Mouse (Mus musculus): Measurements from ENCODE around the gene Ceacam16. TPM values are rescaled to one million over a fixed set of nuclear protein-coding genes. Genes with fewer than 3 reads are reported as not detected.

Ceacam16 gene
- total RNA-seq, 1 experiment, result 0.71 TPM

DNA sequence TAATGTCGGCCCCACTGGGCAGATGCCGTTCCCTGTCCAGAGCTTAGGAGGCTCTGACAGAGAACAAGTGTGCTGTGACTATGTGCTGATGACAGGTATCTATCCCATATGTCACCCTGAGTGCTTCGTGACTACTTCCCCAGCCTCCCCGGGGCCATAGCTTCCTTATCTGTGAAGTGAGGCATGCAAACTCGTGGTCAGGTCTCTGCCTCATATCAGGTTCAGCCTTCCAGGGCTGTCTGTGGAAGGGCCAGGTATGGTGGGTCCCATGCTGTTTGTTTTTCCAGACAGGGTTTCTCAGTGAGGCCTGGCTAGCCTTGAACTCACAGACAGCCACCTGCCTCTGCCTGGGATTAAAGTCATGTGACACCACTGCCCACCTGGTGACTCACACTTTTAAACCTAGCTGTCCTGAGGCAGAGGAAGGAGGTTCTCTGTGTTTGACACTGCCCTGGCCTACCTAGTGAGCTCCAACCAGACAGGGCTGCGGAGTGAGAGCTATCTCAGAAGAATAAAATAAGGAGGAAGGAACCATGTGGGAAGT is 47.4 kb downstream of the Ceacam16 start:
- Histone ChIP-seq H3K4me3 (ENCODE audit: insufficient read depth in 1 of 2, low read depth in 1 of 2, low read length in 2 of 2, poor library complexity in 1 of 2, severe bottlenecking in 1 of 2) (no peak overlapping the region), H3K9ac (ENCODE audit: insufficient read depth, low read depth, low read length, poor library complexity, severe bottlenecking) (no peak overlapping the region), H3K4me1 (ENCODE audit: control insufficient read depth in 2 of 2, insufficient read depth in 2 of 2, low read length in 2 of 2, poor library complexity in 1 of 2) (peaks cover 6 to 29% of the 10 kb centered on the region in 2 experiments; a peak in 3 of 4 replicates), H3K9me3 (ENCODE audit: control insufficient read depth, insufficient read depth, low read depth, low read length) (no peaks in the 10 kb centered on the region), H3K27ac (ENCODE audit: insufficient read depth, low read depth, low read length, poor library complexity, severe bottlenecking) (no peak overlapping the region), H3K36me3 (ENCODE audit: control insufficient read depth, insufficient read depth, low read length, poor library complexity, severe bottlenecking) (peaks cover 13% of the 10 kb centered on the region)
- DNase-seq (ENCODE audit: low read depth, low spot score), result no peak
- TF ChIP-seq CHD2 (IDR thresholded peaks at IDR 0.05; ENCODE audit: low read depth, low read length) (no peak), HCFC1 (IDR thresholded peaks at IDR 0.05; ENCODE audit: borderline replicate concordance, insufficient read depth, low read length) (no peak), MAFK (IDR thresholded peaks at IDR 0.05; ENCODE audit: insufficient read depth, low read depth, low read length) (no peak), ZNF384 (IDR thresholded peaks at IDR 0.05; ENCODE audit: low read depth, low read length) (no peak), ZC3H11A (IDR thresholded peaks at IDR 0.05; ENCODE audit: borderline replicate concordance, low read depth, low read length) (no peak)
- in situ Hi-C loops (cut with MboI; ENCODE audit: low sequenced_read_pairs in 2 of 2, unreplicated experiment in 2 of 2), result loop anchor here in 1 of 2 experiments (10.0 kb wide), 1 partner anchor 59 kb away; the partner anchor contains the start of gene Nectin2

DNA sequence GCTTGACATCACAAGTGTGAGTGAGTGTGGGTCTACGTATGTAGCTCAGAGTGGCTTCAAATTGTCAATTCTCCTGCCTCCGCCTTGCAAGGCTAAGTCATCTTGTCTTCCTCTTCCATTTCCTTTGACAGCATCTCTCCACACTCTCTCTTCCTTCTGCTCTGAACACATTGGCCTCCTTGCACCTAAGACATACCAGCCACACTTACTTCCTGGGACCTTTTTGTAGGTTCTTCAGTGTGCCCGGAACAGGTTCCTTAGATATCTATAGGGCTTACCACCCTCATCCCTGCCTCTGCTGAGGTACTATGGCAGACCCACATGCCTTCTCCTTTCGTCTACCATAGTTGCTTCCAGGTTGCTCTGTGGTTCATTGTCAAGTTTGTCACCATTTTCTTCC is 47.9 kb downstream of the Ceacam16 start:
- no peak overlapping the region for H3K9ac ChIP-seq (ENCODE audit: insufficient read depth, low read depth, low read length, poor library complexity, severe bottlenecking)
- H3K4me3 ChIP-seq (ENCODE audit: insufficient read depth in 1 of 2, low read depth in 1 of 2, low read length in 2 of 2, poor library complexity in 1 of 2, severe bottlenecking in 1 of 2), result no peak overlapping the region
- DNase-seq (ENCODE audit: low read depth, low spot score), result no peak
- H3K36me3 ChIP-seq (ENCODE audit: control insufficient read depth, insufficient read depth, low read length, poor library complexity, severe bottlenecking), result peaks cover 11% of the 10 kb centered on the region
- H3K4me1 ChIP-seq (ENCODE audit: control insufficient read depth in 2 of 2, insufficient read depth in 2 of 2, low read length in 2 of 2, poor library complexity in 1 of 2), result peaks cover 5 to 26% of the 10 kb centered on the region in 2 experiments; a peak in 3 of 4 replicates
- TF ChIP-seq MAFK (IDR thresholded peaks at IDR 0.05; ENCODE audit: insufficient read depth, low read depth, low read length) (no peak), CHD2 (IDR thresholded peaks at IDR 0.05; ENCODE audit: low read depth, low read length) (no peak), ZC3H11A (IDR thresholded peaks at IDR 0.05; ENCODE audit: borderline replicate concordance, low read depth, low read length) (no peak), HCFC1 (IDR thresholded peaks at IDR 0.05; ENCODE audit: borderline replicate concordance, insufficient read depth, low read length) (no peak), ZNF384 (IDR thresholded peaks at IDR 0.05; ENCODE audit: low read depth, low read length) (no peak)
- in situ Hi-C loops (cut with MboI; ENCODE audit: low sequenced_read_pairs in 2 of 2, unreplicated experiment in 2 of 2), result loop anchor here in 1 of 2 experiments (10.0 kb wide), 1 partner anchor 58 kb away; the partner anchor contains the start of gene Nectin2
- no peak overlapping the region for H3K27ac ChIP-seq (ENCODE audit: insufficient read depth, low read depth, low read length, poor library complexity, severe bottlenecking)
- no peaks in the 10 kb centered on the region for H3K9me3 ChIP-seq (ENCODE audit: control insufficient read depth, insufficient read depth, low read depth, low read length)

DNA sequence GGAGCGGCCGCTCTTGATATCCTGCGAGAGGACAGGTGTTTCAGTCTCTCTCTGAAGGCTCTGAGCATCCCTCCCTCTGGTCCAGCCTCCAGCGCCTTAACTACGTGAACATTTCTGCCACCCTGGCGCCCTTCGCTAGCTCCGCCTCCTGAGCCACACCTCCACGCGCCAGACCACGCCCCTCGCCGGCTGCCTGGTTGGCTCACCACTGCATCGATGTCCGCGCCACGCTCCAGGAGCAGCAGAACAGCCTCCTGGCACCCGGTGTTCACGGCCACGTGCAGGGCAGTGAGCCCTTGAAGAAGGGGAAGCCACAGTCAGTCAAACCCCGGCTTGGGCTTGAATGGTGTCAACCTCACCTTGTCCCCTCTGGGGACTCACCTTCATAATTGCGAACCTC is 50.0 kb downstream of the Ceacam16 start:
- Histone ChIP-seq H3K4me3 (ENCODE audit: insufficient read depth in 1 of 2, low read depth in 1 of 2, low read length in 2 of 2, poor library complexity in 1 of 2, severe bottlenecking in 1 of 2) (peak overlapping the region in 1 of 2 experiments; percentile 2; a peak in 1 of 4 replicates), H3K9me3 (ENCODE audit: control insufficient read depth, insufficient read depth, low read depth, low read length) (no peaks in the 10 kb centered on the region), H3K4me1 (ENCODE audit: control insufficient read depth in 2 of 2, insufficient read depth in 2 of 2, low read length in 2 of 2, poor library complexity in 1 of 2) (peaks cover 0 to 23% of the 10 kb centered on the region in 2 experiments; a peak in 3 of 4 replicates), H3K9ac (ENCODE audit: insufficient read depth, low read depth, low read length, poor library complexity, severe bottlenecking) (no peak overlapping the region), H3K27ac (ENCODE audit: insufficient read depth, low read depth, low read length, poor library complexity, severe bottlenecking) (no peak overlapping the region), H3K36me3 (ENCODE audit: control insufficient read depth, insufficient read depth, low read length, poor library complexity, severe bottlenecking) (peaks cover 11% of the 10 kb centered on the region)
- in situ Hi-C loops (cut with MboI; ENCODE audit: low sequenced_read_pairs in 2 of 2, unreplicated experiment in 2 of 2), result loop anchor here in 1 of 2 experiments (10.0 kb wide), 1 partner anchor 56 kb away; the partner anchor contains the start of gene Nectin2
- TF ChIP-seq CHD2 (IDR thresholded peaks at IDR 0.05; ENCODE audit: low read depth, low read length) (no peak), HCFC1 (IDR thresholded peaks at IDR 0.05; ENCODE audit: borderline replicate concordance, insufficient read depth, low read length) (no peak), ZNF384 (IDR thresholded peaks at IDR 0.05; ENCODE audit: low read depth, low read length) (no peak), MAFK (IDR thresholded peaks at IDR 0.05; ENCODE audit: insufficient read depth, low read depth, low read length) (no peak), ZC3H11A (IDR thresholded peaks at IDR 0.05; ENCODE audit: borderline replicate concordance, low read depth, low read length) (no peak)
- DNase-seq (ENCODE audit: low read depth, low spot score), result no peak

DNA sequence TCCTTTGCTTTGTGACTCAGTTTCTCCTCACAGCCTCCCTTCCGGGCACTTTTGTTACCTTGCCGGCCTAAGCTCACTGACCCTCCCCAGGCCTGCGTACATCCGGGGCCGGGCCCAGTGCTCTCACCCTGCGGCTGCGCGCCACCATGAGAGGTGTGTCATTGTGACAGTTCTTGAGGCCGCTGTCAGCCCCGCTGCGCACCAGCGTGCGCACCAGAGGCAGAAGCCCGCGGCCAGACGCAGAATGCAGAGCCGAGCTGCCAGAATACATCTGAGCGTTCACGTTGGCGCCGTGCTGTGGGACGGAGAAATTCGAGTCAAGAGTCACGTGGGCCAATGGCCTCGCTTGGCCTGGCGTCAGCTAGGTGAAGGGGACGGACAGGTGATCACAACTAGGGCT is 51.7 kb downstream of the Ceacam16 start:
- no peaks in the 10 kb centered on the region for H3K9me3 ChIP-seq (ENCODE audit: control insufficient read depth, insufficient read depth, low read depth, low read length)
- TF ChIP-seq ZNF384 (IDR thresholded peaks at IDR 0.05; ENCODE audit: low read depth, low read length) (no peak), ZC3H11A (IDR thresholded peaks at IDR 0.05; ENCODE audit: borderline replicate concordance, low read depth, low read length) (no peak), HCFC1 (IDR thresholded peaks at IDR 0.05; ENCODE audit: borderline replicate concordance, insufficient read depth, low read length) (no peak), MAFK (IDR thresholded peaks at IDR 0.05; ENCODE audit: insufficient read depth, low read depth, low read length) (no peak), CHD2 (IDR thresholded peaks at IDR 0.05; ENCODE audit: low read depth, low read length) (no peak)

More for the DNA sequence above, 51.7 kb downstream of the Ceacam16 start:
- H3K9ac ChIP-seq (ENCODE audit: insufficient read depth, low read depth, low read length, poor library complexity, severe bottlenecking), result peak overlapping the region; percentile 6; the same call in 1 of the 2 replicates
- in situ Hi-C loops (cut with MboI; ENCODE audit: low sequenced_read_pairs in 2 of 2, unreplicated experiment in 2 of 2), result loop anchor here (5.0 to 10.0 kb wide), 2 partner anchors 43 to 65 kb away; partner anchors contain the start of gene Gm19345 (in 1 of the 2)
- no peak overlapping the region for H3K27ac ChIP-seq (ENCODE audit: insufficient read depth, low read depth, low read length, poor library complexity, severe bottlenecking)
- H3K4me3 ChIP-seq (ENCODE audit: insufficient read depth in 1 of 2, low read depth in 1 of 2, low read length in 2 of 2, poor library complexity in 1 of 2, severe bottlenecking in 1 of 2), result peak overlapping the region in 1 of 2 experiments; percentile 2; a peak in 1 of 4 replicates
- H3K36me3 ChIP-seq (ENCODE audit: control insufficient read depth, insufficient read depth, low read length, poor library complexity, severe bottlenecking), result peaks cover 11% of the 10 kb centered on the region
- DNase-seq (ENCODE audit: low read depth, low spot score), result no peak
- peaks cover 0 to 20% of the 10 kb centered on the region in 2 experiments; a peak in 3 of 4 replicates for H3K4me1 ChIP-seq (ENCODE audit: control insufficient read depth in 2 of 2, insufficient read depth in 2 of 2, low read length in 2 of 2, poor library complexity in 1 of 2)

Data from ES-E14 (cell line).